Mouse (Mus musculus) ovary, postnatal 14 days (tissue): ENCODE measurements around the gene Safb2.

Source experiments
- DNase-seq: peaks from one replicate; pipeline ENCODE4 v3.0.0; 2022; ENCODE audit warnings: low spot score

The Safb2 gene

GRCm38 (mm10) chr17:56609452-56610171 lies 25.2 kb upstream of the Safb2 start, which contains the start of gene 2410015M20Rik:
TSS of gene 2410015M20Rik (minus strand) at chr17:56609771.
- peak; percentile 84 for DNase-seq

- no peak for DNase-seq
Measured at GRCm38 (mm10) chr17:56608699-56609098, 24.3 kb upstream of the Safb2 start.

DNA sequence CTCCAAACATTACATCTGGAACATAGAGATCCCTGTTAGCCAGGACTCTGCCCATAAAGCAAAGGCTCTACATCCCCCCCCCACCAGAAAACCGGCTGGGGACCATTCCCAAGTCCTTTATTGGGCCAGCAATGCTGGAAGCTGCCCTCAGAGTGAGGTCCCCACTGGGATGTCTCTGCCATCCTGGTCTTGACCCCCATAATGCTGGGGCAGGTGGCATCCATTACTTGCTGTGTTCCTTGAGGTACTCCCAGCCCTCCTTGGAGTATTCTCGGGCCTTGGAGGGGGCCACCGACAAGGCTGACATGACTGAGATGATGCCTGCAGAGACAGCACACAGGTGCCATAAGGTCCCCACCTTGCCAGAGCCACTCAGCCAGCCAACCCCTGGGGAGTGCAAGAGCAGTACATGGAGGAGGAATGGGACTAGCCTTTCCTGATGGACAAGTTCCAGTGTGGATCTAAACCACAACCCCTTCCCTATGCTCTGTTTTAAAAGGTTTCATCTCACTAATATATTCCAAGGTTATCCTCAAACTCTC lies 23.2 kb upstream of the Safb2 start:
- no peak for DNase-seq

- DNase-seq: no peak
Measured at GRCm38 (mm10) chr17:56605431-56605830, 21.0 kb upstream of the Safb2 start.

DNA sequence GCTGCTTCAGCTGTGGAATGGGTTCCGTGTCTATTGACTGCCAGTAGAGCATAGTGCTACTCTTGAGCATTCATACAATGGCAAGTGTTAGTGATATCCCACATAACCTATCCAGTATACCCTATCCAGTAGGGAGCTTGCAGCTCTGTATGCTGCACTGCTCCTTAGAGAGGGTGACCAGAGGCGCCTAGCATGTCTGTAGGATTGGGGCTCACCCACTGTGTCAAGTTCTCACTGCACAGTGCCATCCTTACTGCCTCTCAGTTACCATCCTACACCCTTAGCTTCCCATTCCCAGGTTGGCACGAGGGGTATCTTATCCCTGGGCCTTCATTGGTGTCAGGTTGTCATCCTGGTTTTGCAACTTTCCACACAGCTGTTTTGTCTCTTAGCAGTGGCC lies 20.0 kb upstream of the Safb2 start:
- no peak for DNase-seq

DNA sequence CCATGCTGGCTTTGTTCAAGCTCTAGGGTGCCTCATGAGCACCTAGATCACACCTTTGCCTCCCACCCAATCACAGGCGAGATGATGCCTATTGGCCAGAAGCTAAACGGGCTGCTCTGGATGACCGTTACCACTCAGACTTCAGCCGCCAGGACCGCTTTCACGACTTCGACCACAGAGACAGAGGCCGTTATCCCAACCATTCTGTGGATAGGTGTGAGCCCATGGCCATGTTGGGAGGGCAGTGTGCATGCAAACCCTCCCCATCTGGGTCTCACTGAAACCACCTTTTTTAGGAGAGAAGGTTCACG lies 19.6 kb upstream of the Safb2 start:
- DNase-seq: no peak

GRCm38 (mm10) chr17:56603186-56604069 lies 19.0 kb upstream of the Safb2 start:
- DNase-seq: no peak

DNA sequence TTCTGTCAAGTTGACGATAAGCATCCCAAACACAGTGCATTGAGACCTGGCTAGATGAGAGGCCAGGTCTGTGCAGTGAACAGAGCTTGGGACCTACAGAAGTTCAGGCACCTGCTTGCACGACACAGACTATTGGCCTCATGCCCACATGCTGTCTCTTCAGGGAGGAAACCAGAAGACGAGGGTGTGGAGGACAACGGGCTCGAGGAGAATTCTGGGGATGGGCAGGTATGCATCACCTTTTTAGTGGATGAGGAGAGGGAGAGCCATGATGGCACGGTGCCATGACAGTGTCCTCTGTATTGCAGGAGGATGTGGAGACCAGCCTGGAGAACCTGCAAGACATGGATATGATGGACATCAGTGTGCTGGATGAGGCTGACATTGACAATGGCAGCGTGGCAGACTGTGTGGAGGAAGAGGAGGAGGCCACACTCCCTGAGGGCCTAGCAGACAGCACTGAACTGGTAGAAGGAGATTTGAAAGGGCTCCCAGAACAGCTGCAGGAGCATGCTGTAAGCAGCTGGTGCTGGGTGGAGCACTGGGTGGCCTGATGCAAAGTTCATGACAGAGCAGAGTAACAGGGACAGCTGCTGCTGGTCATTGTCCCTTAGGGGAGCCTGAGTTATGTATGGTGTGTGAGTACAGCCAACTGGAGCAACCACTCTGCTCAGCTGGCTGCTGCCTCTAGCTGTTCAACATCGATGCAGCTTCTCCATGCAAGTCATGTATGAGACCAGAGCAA lies 9.3 kb upstream of the Safb2 start:
- no peak for DNase-seq

GRCm38 (mm10) chr17:56592553-56592952 lies 8.2 kb upstream of the Safb2 start:
- DNase-seq: no peak

DNA sequence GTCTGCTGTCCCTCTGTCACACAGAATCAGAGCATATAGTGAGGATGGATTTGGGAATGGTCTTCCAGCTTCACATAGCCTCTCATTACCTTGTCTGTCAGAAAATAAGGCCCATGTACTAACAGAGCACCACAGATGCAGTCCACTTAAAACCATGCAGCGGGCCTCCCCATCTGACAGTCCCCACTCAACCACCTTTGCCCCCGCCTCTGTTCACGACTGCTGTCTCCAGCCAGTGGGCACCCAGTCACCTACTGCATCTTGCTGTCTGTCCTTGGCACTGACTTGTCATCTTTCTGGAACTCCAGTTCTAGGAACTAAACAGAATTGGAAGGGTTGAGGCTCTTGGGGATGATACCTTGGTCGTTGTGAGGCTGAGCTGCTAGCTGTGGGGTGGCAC lies 4.5 kb upstream of the Safb2 start:
- no peak for DNase-seq

DNA sequence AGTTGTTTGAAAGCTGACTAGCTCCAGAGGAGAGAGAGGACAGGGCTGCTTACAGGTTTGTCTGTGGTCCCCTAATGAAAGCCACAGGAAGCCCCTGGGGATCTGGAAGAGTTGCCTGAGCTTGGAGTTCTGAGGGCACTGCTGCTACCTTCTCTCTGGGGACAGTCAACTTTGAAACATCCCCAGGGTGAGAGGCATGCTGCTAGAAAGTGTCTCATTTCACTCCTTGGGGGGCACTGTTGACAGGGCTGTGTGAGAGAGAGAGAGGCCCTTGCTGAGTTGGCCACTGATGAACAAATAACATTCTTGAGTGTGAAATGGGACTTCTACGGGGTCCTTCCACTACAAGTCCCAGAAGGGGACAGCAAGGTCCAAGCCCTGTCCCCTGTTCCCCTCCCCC lies 3.4 kb upstream of the Safb2 start:
- no peak for DNase-seq

GRCm38 (mm10) chr17:56585171-56585821 lies 911 bp upstream of the Safb2 start:
- DNase-seq: peak; percentile 45

DNA sequence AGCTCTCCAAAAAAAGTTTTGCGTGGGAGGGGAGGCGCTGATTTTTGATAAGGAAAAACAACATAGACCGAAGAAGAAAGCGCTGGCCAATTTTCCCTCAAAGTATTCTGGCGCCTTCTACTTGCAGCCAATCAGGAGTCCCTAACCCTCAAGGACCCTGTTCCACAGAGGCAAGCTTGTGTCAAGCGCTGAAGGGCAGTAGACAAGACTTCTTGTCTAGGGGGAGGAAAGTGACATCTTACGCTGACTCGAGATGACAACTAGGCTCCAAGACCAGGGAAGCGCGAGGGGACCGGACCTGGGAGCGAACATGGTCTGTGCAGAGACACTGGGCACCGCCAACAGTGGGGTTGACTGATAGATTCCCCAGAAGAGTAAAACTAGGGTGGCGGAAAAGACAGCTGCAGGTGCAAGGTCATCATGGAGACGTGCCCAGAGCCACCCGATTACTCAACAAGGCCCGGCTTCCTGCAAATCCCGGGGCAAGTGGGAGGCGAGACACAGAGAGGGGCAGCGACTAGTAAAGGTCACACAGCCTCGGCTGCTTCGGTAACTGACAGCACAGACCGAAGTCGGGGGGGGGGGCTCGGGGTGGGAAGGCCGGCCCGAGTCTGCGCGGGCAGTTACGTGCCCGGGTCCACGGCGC lies 651 bp downstream of the Safb2 start:
- DNase-seq: no peak

DNA sequence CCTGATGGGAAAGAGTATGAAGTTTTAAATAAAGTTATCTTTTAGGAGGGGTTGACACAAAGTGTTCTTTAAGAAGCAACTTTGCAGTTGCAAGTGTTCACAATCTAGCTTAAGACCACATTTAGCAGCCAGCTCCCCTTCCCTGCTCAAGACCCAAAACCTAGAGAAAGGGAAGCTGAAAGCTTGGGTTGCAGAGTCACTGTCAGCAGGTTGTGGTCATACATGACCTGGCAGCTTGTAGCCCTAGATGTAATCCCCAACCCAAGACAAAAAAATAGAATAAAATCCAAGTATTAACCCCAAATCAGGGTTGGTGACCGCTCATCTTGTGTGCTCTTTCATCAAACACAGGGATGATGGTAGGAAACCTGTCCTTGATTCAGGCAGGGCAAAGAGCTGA lies 1.3 kb downstream of the Safb2 start:
- DNase-seq: no peak

- no peak for DNase-seq
Measured at GRCm38 (mm10) chr17:56572939-56573338, 11.4 kb downstream of the Safb2 start.

GRCm38 (mm10) chr17:56572154-56572553 lies 12.2 kb downstream of the Safb2 start:
- DNase-seq: no peak

- DNase-seq: no peak
Measured at GRCm38 (mm10) chr17:56570287-56570686, 14.1 kb downstream of the Safb2 start.

DNA sequence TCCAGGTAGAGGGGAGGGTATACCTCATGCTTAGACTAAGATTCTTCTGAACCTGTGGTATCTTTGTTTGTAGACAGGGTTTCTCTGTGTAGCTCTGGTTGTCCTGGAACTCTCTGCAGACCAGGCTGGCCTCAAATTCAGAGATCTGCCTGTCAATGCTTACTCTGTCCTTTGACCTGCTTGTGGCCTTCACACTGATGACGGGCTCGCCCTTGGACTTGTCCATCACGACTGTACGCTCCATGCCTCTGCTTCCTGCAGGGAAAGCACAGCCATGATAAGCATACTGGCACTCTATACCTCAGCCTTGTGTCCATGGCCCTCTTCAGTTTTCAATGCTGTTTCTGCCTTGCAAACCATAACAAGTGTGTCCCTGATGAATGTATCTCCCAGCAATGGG lies 17.0 kb downstream of the Safb2 start:
- DNase-seq: no peak

- no peak for DNase-seq
Measured at GRCm38 (mm10) chr17:56566918-56567317, 17.5 kb downstream of the Safb2 start.

GRCm38 (mm10) chr17:56566293-56566692 lies 18.1 kb downstream of the Safb2 start:
- no peak for DNase-seq

GRCm38 (mm10) chr17:56561866-56562265 lies 22.5 kb downstream of the Safb2 start:
- DNase-seq: no peak
